ENCODE assay signal across 8 mouse cellular contexts in the genomic region with DNA sequence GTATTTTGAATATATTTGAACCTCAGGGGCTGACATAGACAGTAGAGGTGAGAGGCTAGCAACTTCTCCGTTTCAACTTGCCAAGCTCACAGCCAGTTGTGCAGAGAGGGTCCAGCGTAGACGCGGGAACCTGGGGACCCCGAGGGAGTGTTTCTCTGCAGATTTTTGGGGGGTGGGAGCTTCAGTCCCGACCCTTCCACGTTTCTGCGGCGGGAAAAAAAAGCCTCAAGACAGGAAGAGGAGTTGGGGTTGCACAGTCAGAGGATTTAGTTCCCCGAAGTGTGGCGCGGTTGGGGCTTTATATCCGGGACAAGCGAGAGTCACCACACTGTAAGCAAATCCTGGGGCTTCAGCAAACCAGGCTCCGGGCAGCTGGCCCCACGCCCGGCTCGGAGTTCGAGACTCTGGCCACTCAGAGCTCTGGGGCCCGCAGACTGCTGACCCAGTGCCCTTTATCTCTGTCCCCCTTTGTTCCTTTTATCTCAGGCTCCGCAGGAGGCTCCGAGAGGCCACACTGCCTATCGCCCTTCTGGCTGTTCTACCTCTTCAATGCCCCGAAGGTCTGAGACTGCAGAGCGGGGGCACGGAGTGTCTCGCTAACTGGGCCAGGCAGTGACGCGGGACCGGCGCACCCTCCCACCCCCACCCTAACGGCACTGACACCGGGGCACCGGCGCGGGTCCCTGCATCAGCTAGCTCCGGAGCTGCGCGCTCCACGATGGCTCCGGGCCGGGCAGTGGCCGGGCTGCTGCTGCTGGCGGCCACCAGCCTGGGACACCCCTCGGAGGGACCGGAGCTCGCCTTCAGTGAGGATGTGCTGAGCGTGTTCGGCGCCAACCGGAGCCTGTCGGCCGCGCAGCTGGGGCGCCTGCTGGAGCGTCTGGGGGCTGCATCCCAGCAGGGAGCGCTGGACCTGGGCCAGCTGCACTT. TPM values are rescaled to one million over a fixed set of nuclear protein-coding genes. Genes with fewer than 3 reads are reported as not detected.
DNase-seq lines count a peak whose midpoint lies in the region; ATAC-seq and TF ChIP-seq lines count a peak whose summit lies in the region.

No protein-coding gene starts in this region.

- no peaks in the 10 kb centered on the region for H3K36me3 ChIP-seq in E14TG2a.4 (ENCODE audit: insufficient read depth, low read length)
- H3K36me3 ChIP-seq in forebrain, embryonic 12.5 days (replicated peaks) = no peaks in the 10 kb centered on the region
- H3K36me3 ChIP-seq in heart, postnatal 0 days (replicated peaks; ENCODE audit: control insufficient read depth, insufficient read depth, low read length) = no peaks in the 10 kb centered on the region
- H3K36me3 ChIP-seq in neural tube, embryonic 15.5 days = no peaks in the 10 kb centered on the region

- ATAC-seq in forebrain, embryonic 12.5 days (ENCODE audit: low FRiP score) = peak; percentile 71
- peak; percentile 56 for ATAC-seq in heart, postnatal 0 days (ENCODE audit: insufficient read depth, low read depth)
- peak; percentile 79 for ATAC-seq in neural tube, embryonic 15.5 days (ENCODE audit: low FRiP score)

- TF ChIP-seq EP300 in heart, postnatal 0 days (IDR thresholded peaks at IDR 0.05; ENCODE audit: low read depth) = no peak

- peak; percentile 69 for DNase-seq in c-Kit-positive CD71-positive TER-119-negative erythroid progenitor cells, embryonic 14.5 days (ENCODE audit: low read depth)
- peak; percentile 14 for DNase-seq in heart, postnatal 0 days (ENCODE audit: low spot score)
- peak; percentile 54 to 80 for DNase-seq in kidney, postnatal 36 days
- DNase-seq in lung, adult 18-20 months = peak; percentile 50 to 60
- peak; percentile 54 to 60 for DNase-seq in thymus, adult 18-20 months

- H3K9me3 ChIP-seq in E14TG2a.4 (ENCODE audit: low read length) = no peaks in the 10 kb centered on the region
- no peaks in the 10 kb centered on the region for H3K9me3 ChIP-seq in forebrain, embryonic 12.5 days
- no peaks in the 10 kb centered on the region for H3K9me3 ChIP-seq in heart, postnatal 0 days (replicated peaks; ENCODE audit: control insufficient read depth, low read length)
- H3K9me3 ChIP-seq in neural tube, embryonic 15.5 days (replicated peaks) = no peaks in the 10 kb centered on the region

- peak overlapping the region; percentile 76 for H3K4me3 ChIP-seq in E14TG2a.4 (replicated peaks; ENCODE audit: low read length)
- H3K4me3 ChIP-seq in forebrain, embryonic 12.5 days (replicated peaks) = peak overlapping the region; percentile 59
- H3K4me3 ChIP-seq in heart, postnatal 0 days (ENCODE audit: low read depth, low read length) = peak overlapping the region; percentile 58
- peak overlapping the region; percentile 57 for H3K4me3 ChIP-seq in neural tube, embryonic 15.5 days (replicated peaks)

- peaks cover 50% of the 10 kb centered on the region for H3K27me3 ChIP-seq in E14TG2a.4 (ENCODE audit: insufficient read depth, low read length)
- peaks cover 3% of the 10 kb centered on the region; the same call in 1 of the 2 replicates for H3K27me3 ChIP-seq in forebrain, embryonic 12.5 days
- H3K27me3 ChIP-seq in heart, postnatal 0 days (ENCODE audit: control insufficient read depth, insufficient read depth, low read length) = 0 out of 2 replicates have a peak, but pooled peaks cover 4% of the 10 kb centered on the region
- H3K27me3 ChIP-seq in neural tube, embryonic 15.5 days (replicated peaks) = peaks cover 3% of the 10 kb centered on the region; the same call in 1 of the 2 replicates

- WGBS in forebrain, embryonic 12.5 days = under 1% methylated on average over 57 of the region's 57 CpGs
- WGBS in heart, postnatal 0 days = under 1% methylated on average over 57 of the region's 57 CpGs
- WGBS in neural tube, embryonic 15.5 days = under 1% methylated on average over 57 of the region's 57 CpGs

- TF ChIP-seq CTCF in E14TG2a.4 (conservative IDR thresholded peaks at IDR 0.05; ENCODE audit: low read length) = no peak
- TF ChIP-seq CTCF in heart, postnatal 0 days (IDR thresholded peaks at IDR 0.05; ENCODE audit: low read depth) = no peak

- H3K4me2 ChIP-seq in forebrain, embryonic 12.5 days = peak overlapping the region; percentile 96
- H3K4me2 ChIP-seq in heart, postnatal 0 days (ENCODE audit: low read depth, low read length) = peak overlapping the region; percentile 87
- peak overlapping the region; percentile 98 for H3K4me2 ChIP-seq in neural tube, embryonic 15.5 days

- H3K9ac ChIP-seq in forebrain, embryonic 12.5 days = peak overlapping the region; percentile 66
- H3K9ac ChIP-seq in heart, postnatal 0 days (replicated peaks; ENCODE audit: low read depth, low read length) = peak overlapping the region; percentile 49; the same call in 1 of the 2 replicates
- peak overlapping the region; percentile 57 for H3K9ac ChIP-seq in neural tube, embryonic 15.5 days (replicated peaks)

- peaks cover 15% of the 10 kb centered on the region for H3K4me1 ChIP-seq in E14TG2a.4 (replicated peaks; ENCODE audit: low read depth, low read length)
- H3K4me1 ChIP-seq in forebrain, embryonic 12.5 days = peaks cover 19% of the 10 kb centered on the region
- H3K4me1 ChIP-seq in heart, postnatal 0 days (ENCODE audit: control insufficient read depth, insufficient read depth) = peaks cover 5% of the 10 kb centered on the region; the same call in 1 of the 2 replicates
- peaks cover 19% of the 10 kb centered on the region for H3K4me1 ChIP-seq in neural tube, embryonic 15.5 days

- H3K27ac ChIP-seq in forebrain, embryonic 12.5 days = peak overlapping the region; percentile 48
- no peak overlapping the region for H3K27ac ChIP-seq in heart, postnatal 0 days (ENCODE audit: low read depth)
- H3K27ac ChIP-seq in neural tube, embryonic 15.5 days (replicated peaks) = peak overlapping the region; percentile 49

RNA-seq across cellular contexts. Expression of a gene that starts 0.9 kb away (rescaled TPM):
- 11.0 and 13.2 TPM in 2 replicates for polyA plus RNA-seq in forebrain, embryonic 12.5 days (2016; fragmentation: Nextera tagmentation; extraction: Ambion mirVana)
- 12.8 and 14.4 TPM in 2 replicates for total RNA-seq in heart, postnatal 0 days (2014; rRNA removed; ENCODE audit: low replicate concordance)
- 9.9 and 10.2 TPM in 2 replicates for polyA plus RNA-seq in heart, postnatal 0 days (2015; fragmentation: Nextera tagmentation; extraction: Ambion mirVana)
- 11.1 and 15.4 TPM in 2 replicates for polyA plus RNA-seq in neural tube, embryonic 15.5 days (2015; fragmentation: Nextera tagmentation; extraction: Ambion mirVana)

Comparison
In these comparisons a context has a peak if more than half of its experiments do, and no peak if none do; other contexts are left out.
1. DNase-seq: peak in every context shown above with its lines; median percentile 69 in c-Kit-positive CD71-positive TER-119-negative erythroid progenitor cells, embryonic 14.5 days; 67 in kidney, postnatal 36 days; 57 in thymus, adult 18-20 months; 55 in lung, adult 18-20 months; 14 in heart, postnatal 0 days.